Mouse (Mus musculus) heart, adult 2 months (tissue): Measurements from ENCODE around the gene Tnfsf18. TPM values are rescaled to one million over a fixed set of nuclear protein-coding genes. Genes with fewer than 3 reads are reported as not detected.

Experiments used
- DNase-seq, 2 experiments: peaks; one replicate each; pipeline ENCODE4 v3.0.0; 2021
- H3K27ac ChIP-seq: fragments of 200-600 bp; 2 replicates; pipeline ENCODE4 v1.8.1; 2022
- H3K27me3 ChIP-seq: fragments of 200-500 bp; 2 replicates; pipeline ENCODE4 v1.6.1; 2012; ENCODE audit warnings: mild to moderate bottlenecking, low read length, inconsistent platforms, mixed read lengths; ENCODE audit not compliant: control insufficient read depth, insufficient read depth
- H3K36me3 ChIP-seq: fragments of 200-500 bp; 2 replicates; pipeline ENCODE4 v1.6.1; 2012; ENCODE audit warnings: low read length, inconsistent platforms; ENCODE audit not compliant: control insufficient read depth, insufficient read depth
- H3K4me1 ChIP-seq: fragments of 200-500 bp; 2 replicates; pipeline ENCODE4 v1.6.1; 2011; ENCODE audit warnings: low read length; ENCODE audit not compliant: control insufficient read depth, insufficient read depth
- H3K4me3 ChIP-seq: fragments of 200-600 bp; 2 replicates; pipeline ENCODE4 v1.8.1; 2022
- H3K79me2 ChIP-seq: fragments of 200-500 bp; replicated peaks from 2 replicates; pipeline ENCODE4 v1.6.1; 2012; ENCODE audit warnings: mild to moderate bottlenecking, inconsistent platforms, low read length, moderate library complexity, mixed read lengths; ENCODE audit not compliant: control insufficient read depth, insufficient read depth
- H3K9ac ChIP-seq: fragments of 200-500 bp; 2 replicates; pipeline ENCODE4 v1.6.1; 2012; ENCODE audit warnings: low read depth, mild to moderate bottlenecking, control low read depth, inconsistent platforms, low read length, mixed read lengths
- CTCF ChIP-seq: fragments of 200-600 bp; IDR thresholded peaks from 2 replicates; pipeline ENCODE4 v1.8.1; 2022; ENCODE audit warnings: antibody characterized with exemption, mild to moderate bottlenecking, moderate library complexity
- EP300 ChIP-seq: fragments of 200-500 bp; IDR thresholded peaks from 2 replicates; pipeline ENCODE4 v1.6.1; 2011; ENCODE audit warnings: low read depth, low read length, control low read depth; ENCODE audit not compliant: insufficient read depth
- POLR2A ChIP-seq: fragments of 200-500 bp; IDR thresholded peaks from 2 replicates; pipeline ENCODE4 v1.6.1; 2011; ENCODE audit warnings: mild to moderate bottlenecking, low read depth, low read length, control low read depth; ENCODE audit not compliant: insufficient read depth
- WGBS: fragments of 180-500 bp; shearing (Covaris S2); methylation state at CpG from one replicate; pipeline ENCODE4 v1.1.7; 2018; 5-methylcytosine and 5-hydroxymethylcytosine counted together
- intact Hi-C: fragments of 180-260 bp; cut with DNase I; formaldehyde crosslinking; loops from one replicate; pipeline ENCODE4 v1.15.1; 2025
- polyA plus RNA-seq: library from polyadenylated mRNA; depleted of rRNA; stranded (reverse); fragments of >200 nt; gene quantifications from 2 replicates; pipeline ENCODE4 v1.2.3, GENCODE M21; 2012
- total RNA-seq, 2 experiments: library from RNA; stranded (reverse); gene quantifications; 2 replicates each; pipeline ENCODE4 v1.2.3; 2021

Gene Tnfsf18
- total and polyA plus RNA-seq, 3 experiments: 0.10 to 0.18 TPM; not detected in 1

DNA sequence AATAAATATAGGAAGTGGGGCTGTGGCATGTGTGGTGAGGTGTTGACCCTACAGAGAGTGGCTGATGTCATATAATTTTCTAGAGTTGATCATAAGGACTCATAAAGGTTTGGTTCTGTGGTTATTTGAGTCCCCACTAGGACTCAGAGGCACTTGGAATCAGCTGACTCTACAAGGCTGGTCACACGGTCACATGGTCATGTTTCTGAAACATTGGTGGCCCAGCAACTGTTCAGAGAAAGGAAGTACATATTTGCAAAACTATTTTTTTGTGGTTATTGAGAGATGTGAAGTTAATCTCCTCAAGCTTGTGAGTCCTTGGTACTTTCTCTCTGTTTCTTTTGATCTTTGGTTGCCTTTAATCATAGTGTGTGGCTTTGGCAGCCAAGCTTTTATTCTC is 14.6 kb upstream of the Tnfsf18 start:
- no peak for TF ChIP-seq POLR2A
- TF ChIP-seq CTCF: no peak
- no peak for TF ChIP-seq EP300
- no peaks in the 10 kb centered on the region for H3K36me3 ChIP-seq
- H3K27me3 ChIP-seq: no peaks in the 10 kb centered on the region
- DNase-seq: no peak
- H3K4me1 ChIP-seq: no peaks in the 10 kb centered on the region
- WGBS: 70% methylated on average over 1 of the region's 1 CpGs
- no peak overlapping the region for H3K27ac ChIP-seq
- no peak overlapping the region for H3K9ac ChIP-seq
- intact Hi-C loops: no loop called here
- no peak overlapping the region for H3K4me3 ChIP-seq
- no peaks in the 10 kb centered on the region for H3K79me2 ChIP-seq

DNA sequence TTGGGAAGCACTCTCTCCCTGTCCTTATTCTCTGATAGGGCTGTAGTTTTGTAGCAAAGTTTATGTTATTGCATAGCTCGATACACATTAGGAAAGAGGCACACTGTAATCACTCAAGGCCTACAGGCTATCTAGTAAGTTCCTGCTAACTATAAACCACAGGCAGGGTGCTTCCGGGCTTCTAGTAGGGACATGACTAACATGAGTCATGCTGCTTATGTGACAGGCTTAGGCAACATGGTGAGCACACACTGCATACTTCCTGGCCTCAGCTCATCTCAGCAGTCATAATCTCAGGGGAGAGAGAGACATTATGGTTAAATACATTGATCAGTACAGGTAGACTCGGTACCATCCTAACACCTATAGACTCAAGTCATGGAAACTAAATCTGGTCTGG is 12.2 kb upstream of the Tnfsf18 start:
- 81% methylated on average over 3 of the region's 3 CpGs for WGBS
- no peak for DNase-seq

DNA sequence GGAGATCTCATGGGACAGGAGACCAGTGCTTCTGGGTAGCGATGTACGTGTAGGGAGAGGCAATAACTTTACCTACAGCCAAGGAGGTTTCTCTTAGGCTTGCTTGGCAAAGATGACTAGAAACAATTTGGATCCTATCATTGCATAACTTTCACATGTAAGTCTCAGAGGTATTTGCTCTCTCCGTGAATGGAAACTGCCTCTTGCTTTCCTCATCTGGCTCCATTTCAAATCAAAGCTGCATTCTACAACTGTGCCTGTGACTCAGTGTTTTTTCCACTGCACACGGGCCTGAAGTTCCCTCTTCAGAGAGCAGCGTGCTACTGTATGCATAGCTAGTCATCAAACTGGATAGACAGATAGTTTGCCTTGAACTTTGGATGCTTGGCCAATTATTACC is 7.4 kb upstream of the Tnfsf18 start:
- H3K4me1 ChIP-seq: no peaks in the 10 kb centered on the region
- H3K4me3 ChIP-seq: no peak overlapping the region
- WGBS: 50% methylated on average over 5 of the region's 5 CpGs
- intact Hi-C loops: no loop called here
- no peaks in the 10 kb centered on the region for H3K36me3 ChIP-seq
- no peak overlapping the region for H3K27ac ChIP-seq
- H3K79me2 ChIP-seq: no peaks in the 10 kb centered on the region
- H3K27me3 ChIP-seq: no peaks in the 10 kb centered on the region
- TF ChIP-seq EP300 (no peak), POLR2A (no peak), CTCF (no peak)
- no peak overlapping the region for H3K9ac ChIP-seq
- DNase-seq: peak in 1 of 2 experiments; percentile 8

More for the DNA sequence above, 12.2 kb upstream of the Tnfsf18 start:
- no peaks in the 10 kb centered on the region for H3K36me3 ChIP-seq
- no peak overlapping the region for H3K9ac ChIP-seq
- H3K4me1 ChIP-seq: no peaks in the 10 kb centered on the region
- no peaks in the 10 kb centered on the region for H3K79me2 ChIP-seq
- no peak for TF ChIP-seq CTCF
- no peak for TF ChIP-seq EP300
- no peak for TF ChIP-seq POLR2A
- H3K4me3 ChIP-seq: no peak overlapping the region
- intact Hi-C loops: no loop called here
- H3K27me3 ChIP-seq: no peaks in the 10 kb centered on the region
- H3K27ac ChIP-seq: no peak overlapping the region

DNA sequence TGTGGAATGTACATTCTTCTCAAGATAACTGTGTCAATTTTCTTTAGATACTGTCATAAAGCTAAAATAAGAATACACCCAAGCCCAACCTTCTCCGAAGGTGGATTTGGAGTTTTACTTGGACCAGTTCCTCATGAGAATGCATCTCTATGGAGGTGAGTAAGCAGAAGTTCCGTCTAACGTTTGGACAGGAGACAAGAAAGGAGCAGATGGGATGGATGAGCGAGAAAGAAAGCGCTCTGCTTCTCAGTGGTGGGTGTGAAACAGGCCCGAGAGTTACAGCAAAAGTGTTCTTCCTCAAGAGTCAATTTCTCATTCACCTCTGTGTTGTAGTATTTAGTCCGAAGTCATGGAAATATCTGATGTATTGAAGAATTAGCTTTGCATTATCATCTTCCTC is 2.7 kb upstream of the Tnfsf18 start:
- intact Hi-C loops: loop anchor here (5.0 kb wide), 1 partner anchor 89 kb away; no protein-coding TSS in a partner anchor
- Histone ChIP-seq H3K27me3 (no peaks in the 10 kb centered on the region), H3K9ac (no peak overlapping the region), H3K4me1 (peaks cover 7% of the 10 kb centered on the region), H3K4me3 (no peak overlapping the region), H3K36me3 (peaks cover under 1% of the 10 kb centered on the region), H3K79me2 (no peaks in the 10 kb centered on the region), H3K27ac (no peak overlapping the region)
- 78% methylated on average over 7 of the region's 7 CpGs for WGBS
- DNase-seq: no peak
- TF ChIP-seq EP300 (no peak), CTCF (no peak), POLR2A (no peak)

DNA sequence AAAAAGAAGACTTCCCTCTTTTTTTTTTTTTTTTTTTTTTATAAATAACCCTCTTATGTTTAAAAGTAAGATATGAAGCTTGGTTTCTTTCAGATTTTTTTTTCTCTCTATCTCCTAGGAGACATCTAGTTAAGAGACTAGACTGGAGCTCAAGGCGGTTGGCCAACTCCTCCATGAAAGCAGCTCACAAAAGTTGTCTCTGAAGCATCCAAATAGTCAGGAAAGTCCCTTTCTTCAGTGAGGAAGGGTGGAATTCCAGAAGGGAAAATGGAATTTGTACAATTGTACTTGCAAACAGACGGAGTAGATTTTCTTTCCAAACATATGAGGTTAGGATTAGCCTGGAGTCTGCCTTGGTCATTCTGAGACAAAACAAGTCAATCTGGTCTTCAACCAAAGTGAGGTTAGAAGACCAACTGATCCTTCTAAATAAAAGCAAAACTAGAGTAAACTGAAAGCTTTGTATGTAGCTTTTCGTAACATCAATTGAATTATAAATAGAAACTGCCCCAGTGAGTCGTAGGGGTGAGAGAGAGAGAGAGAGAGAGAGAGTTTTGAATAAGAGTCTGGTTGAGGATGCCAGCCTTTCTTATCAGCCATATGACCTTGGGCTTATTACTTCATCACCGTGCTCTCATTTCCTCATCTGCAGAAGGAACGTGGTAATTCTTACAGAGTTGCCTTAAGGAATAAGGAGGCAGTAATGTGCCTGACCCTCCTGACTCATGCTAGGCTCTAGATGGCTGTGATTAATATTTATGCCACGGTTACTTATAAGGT is 2.6 kb downstream of the Tnfsf18 start:
- Histone ChIP-seq H3K9ac (no peak overlapping the region), H3K36me3 (peaks cover 5% of the 10 kb centered on the region), H3K4me1 (peaks cover 7% of the 10 kb centered on the region), H3K4me3 (no peak overlapping the region), H3K27me3 (no peaks in the 10 kb centered on the region), H3K79me2 (no peaks in the 10 kb centered on the region), H3K27ac (peak overlapping the region; percentile 21; the same call in 1 of the 2 replicates)
- 18% methylated on average over 7 of the region's 7 CpGs for WGBS
- intact Hi-C loops: loop anchor here (1.0 kb wide), 1 partner anchor 9 kb away; no protein-coding TSS in a partner anchor
- DNase-seq: no peak
- TF ChIP-seq EP300 (no peak), CTCF (no peak), POLR2A (no peak)

DNA sequence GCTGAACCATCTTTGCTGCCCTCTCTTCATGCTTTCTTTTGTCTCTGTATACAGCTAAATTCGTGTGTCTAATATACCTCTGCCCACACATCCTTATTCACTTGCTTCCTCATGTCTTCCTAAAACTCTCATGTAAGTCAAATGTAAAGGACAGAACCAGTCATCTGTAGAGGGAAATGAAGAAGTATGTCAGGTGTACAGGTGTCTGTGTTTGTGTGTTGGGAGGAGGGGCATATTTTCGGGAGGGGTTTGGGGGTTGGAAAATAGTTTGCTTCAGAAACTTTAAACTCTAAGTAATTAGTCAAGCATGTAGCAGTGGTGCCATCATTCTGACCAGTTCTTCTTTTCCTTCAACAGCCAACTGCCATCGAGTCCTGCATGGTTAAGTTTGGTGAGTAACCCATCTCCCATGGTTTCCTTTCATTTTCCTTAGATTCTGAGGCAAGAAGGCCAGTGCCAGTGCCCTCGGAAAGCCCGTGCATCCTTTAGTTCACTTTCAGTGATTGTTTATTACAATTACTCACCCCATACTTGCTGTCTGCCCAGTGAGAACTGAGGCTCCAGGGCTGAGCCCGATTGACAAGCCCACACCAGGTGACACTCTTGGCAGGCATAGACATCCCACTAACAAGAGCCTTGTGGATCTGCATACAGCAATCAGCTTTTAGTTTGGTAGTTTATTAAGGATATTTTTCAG is 5.8 kb downstream of the Tnfsf18 start:
- 82% methylated on average over 6 of the region's 6 CpGs for WGBS
- peaks cover 1% of the 10 kb centered on the region for H3K4me1 ChIP-seq
- DNase-seq: no peak
- no peaks in the 10 kb centered on the region for H3K79me2 ChIP-seq
- intact Hi-C loops: no loop called here
- no peak for TF ChIP-seq CTCF
- no peak for TF ChIP-seq EP300
- no peak for TF ChIP-seq POLR2A
- no peak overlapping the region for H3K27ac ChIP-seq
- H3K36me3 ChIP-seq: peaks cover 5% of the 10 kb centered on the region; the same call in 1 of the 2 replicates
- H3K27me3 ChIP-seq: no peaks in the 10 kb centered on the region
- H3K9ac ChIP-seq: no peak overlapping the region
- H3K4me3 ChIP-seq: no peak overlapping the region
